ENCODE assay signal across 15 mouse cellular contexts in the genomic region with DNA sequence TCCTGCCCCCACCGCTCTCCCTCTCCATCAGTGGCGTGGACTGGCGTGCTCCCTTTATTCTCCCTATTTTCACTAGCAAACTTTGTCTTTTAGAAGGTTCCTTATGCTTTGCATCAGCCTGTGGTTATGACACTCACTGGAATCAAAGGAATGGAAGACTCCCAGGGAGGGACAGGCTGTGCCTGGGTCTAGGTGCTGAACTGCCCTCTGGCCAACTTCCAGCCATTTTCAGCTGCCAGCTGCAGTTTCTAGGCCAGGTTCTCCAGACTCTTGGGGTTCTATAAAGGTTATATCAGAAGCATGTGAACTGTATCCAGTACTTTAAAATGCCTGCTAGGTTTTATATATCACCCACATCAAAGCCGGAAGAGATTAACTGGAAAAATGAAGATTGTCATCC.
"Had no signal": no experiment of that assay in that cellular context is flagged by ENCODE, and none has a peak within 500 bp of the region (broad histone marks: within the 10 kb centered on the region; RNA-seq: fewer than 3 reads in every experiment).

No protein-coding gene starts in this region.

- H3K36me3 ChIP-seq: liver, embryonic 13.5 days had no signal

- H3K4me1 ChIP-seq: liver, embryonic 13.5 days had no signal

- H3K27ac ChIP-seq: left cerebral cortex, adult 2 months; liver, embryonic 13.5 days; stomach, postnatal 0 days had no signal

- H3K4me2 ChIP-seq: liver, embryonic 13.5 days; midbrain, embryonic 11.5 days had no signal

- DNase-seq: kidney, postnatal 10 days; layer of hippocampus, postnatal 36 days; liver, embryonic 13.5 days; lung, adult 2 months; lung, postnatal 14 days; lung, postnatal 4 days; midbrain, embryonic 14.5 days; right cerebral cortex, adult 18-20 months; right cerebral cortex, postnatal 14 days; right cerebral cortex, postnatal 4 days; thymus, adult 2 months; thymus, postnatal 25 days had no signal

- H3K9ac ChIP-seq: liver, embryonic 13.5 days had no signal

- H3K9me3 ChIP-seq: liver, embryonic 13.5 days had no signal

- H3K4me3 ChIP-seq: left cerebral cortex, adult 2 months; liver, embryonic 13.5 days had no signal

- H3K27me3 ChIP-seq: liver, embryonic 13.5 days had no signal
